Mouse (Mus musculus): ENCODE measurements around the gene Spin2e. TPM values are rescaled to one million over a fixed set of nuclear protein-coding genes. Genes with fewer than 3 reads are reported as not detected.
"Not testable (repeated sequence)": the region's sequence is repeated elsewhere in the genome, so short reads cannot be mapped to it uniquely, and the experiment has no call there.

Gene Spin2e
- not detected in 2 replicates for polyA plus RNA-seq (2016; fragmentation: Nextera tagmentation; extraction: Ambion mirVana)

DNA sequence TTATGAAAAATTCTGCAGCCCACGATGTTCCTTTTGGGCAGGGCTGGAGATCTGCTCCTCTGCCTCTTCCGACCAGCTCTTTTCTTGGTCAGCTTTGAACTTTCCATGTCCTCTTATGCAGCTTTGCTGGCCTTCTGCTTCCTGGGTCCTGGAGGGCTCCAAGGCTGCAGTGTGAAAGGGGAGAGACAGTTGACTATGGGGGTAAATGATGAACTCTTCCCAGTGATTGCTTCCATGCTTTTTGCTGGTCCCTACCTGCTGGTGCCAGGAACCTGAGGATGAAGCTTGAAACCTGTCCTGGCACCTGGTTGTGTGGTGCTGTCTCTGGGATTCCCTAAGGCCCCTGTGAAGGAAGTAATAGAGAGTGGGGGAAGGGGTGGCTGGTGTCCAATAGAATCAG lies at the start of gene Spin2e:
Gene Spin2e, minus strand, starts transcription at position 101 of the 400 bp plus-strand sequence.
- not testable (repeated sequence) for H3K4me3 ChIP-seq; H3K9me3 ChIP-seq; H3K27ac ChIP-seq; H3K36me3 ChIP-seq (replicated peaks); DNase-seq (ENCODE audit: extremely low spot score, low spot score); H3K4me1 ChIP-seq; H3K27me3 ChIP-seq (ENCODE audit: poor library complexity, severe bottlenecking)
- WGBS = 72% methylated on average over 2 of the region's 2 CpGs

DNA sequence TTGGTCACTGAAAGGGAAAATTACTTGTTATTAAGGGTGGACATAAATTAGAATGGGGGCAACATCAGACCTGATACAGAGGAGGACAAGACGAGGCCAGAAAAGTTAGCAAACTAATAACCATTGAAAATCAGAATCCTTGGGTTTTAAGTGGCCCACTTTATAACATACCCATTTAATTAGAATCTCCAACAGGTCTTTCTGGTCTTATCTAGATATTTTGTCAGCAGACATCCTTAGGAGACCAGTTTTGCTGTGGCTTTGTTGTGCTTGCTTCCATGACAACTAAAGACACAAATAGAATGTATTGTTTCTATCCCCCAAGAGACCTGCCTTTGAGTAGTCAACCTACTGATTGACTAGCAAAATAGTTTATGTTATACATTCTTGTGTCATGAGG lies 44.5 kb downstream of the Spin2e start, which contains the start of gene Gm21883:
Gene Gm21883, minus strand, starts transcription at position 101 of the 400 bp plus-strand sequence.
- not testable (repeated sequence) for H3K4me1 ChIP-seq; H3K27me3 ChIP-seq (ENCODE audit: poor library complexity, severe bottlenecking); H3K36me3 ChIP-seq (replicated peaks); H3K27ac ChIP-seq; H3K4me3 ChIP-seq; H3K9me3 ChIP-seq; DNase-seq (ENCODE audit: extremely low spot score, low spot score)
- no CpG with 5 or more reads among the region's 1 CpGs for WGBS

Other genes with a start within 250 kb of the Spin2e start
- gene Btbd35f19, start 235.0 kb downstream of the Spin2e start, polyA plus RNA-seq (2016; fragmentation: Nextera tagmentation; extraction: Ambion mirVana) = not detected in 2 replicates
- gene Gm21883, start 44.6 kb downstream of the Spin2e start, polyA plus RNA-seq (2016; fragmentation: Nextera tagmentation; extraction: Ambion mirVana) = not detected in 2 replicates
- not detected in 2 replicates for gene Btbd35f25, start 98.2 kb upstream of the Spin2e start, polyA plus RNA-seq (2016; fragmentation: Nextera tagmentation; extraction: Ambion mirVana)